Mouse (Mus musculus): ENCODE measurements around the gene Tmprss11e.

DNA sequence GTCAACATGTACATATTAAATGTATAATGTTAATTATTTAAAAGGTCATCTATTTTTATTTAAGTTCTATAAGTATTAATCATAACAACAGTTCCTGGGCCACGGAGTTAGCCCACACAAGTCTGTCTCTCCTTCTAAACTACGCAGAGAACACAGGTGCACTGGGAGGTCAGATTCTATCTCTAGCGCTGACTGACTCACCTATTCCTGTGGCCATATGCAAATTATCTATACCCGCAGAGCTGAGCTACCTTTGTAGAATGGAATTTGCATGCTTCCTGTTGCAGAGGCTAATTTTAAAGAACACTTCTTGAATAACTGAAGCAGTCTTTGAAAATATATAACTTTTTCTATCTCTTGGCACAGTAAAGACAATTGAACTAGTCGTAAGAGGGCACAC lies 4.5 kb downstream of the Tmprss11e start:
- no peak for TF ChIP-seq CTCF (IDR thresholded peaks at IDR 0.05; ENCODE audit: borderline replicate concordance, extremely low read depth, insufficient read depth, insufficient read length)
- no peak for TF ChIP-seq POLR2A (IDR thresholded peaks at IDR 0.05; ENCODE audit: borderline replicate concordance, extremely low read depth, insufficient read depth, insufficient read length, poor library complexity, severe bottlenecking)

All from brain, embryonic 14.5 days (tissue).